Mouse (Mus musculus) liver, embryonic 14.5 days (tissue): Measurements from ENCODE around the gene Pde10a.

ENCODE experiments used
- CTCF ChIP-seq: IDR thresholded peaks from 2 replicates; pipeline ENCODE4 v1.5.1; 2016; ENCODE audit warnings: antibody characterized with exemption, low read depth, control low read depth
- EP300 ChIP-seq: IDR thresholded peaks from 2 replicates; pipeline ENCODE4 v1.6.1; 2016; ENCODE audit warnings: antibody characterized with exemption, low read depth

GRCm38 (mm10) chr17:8923727-8924126 lies 398.6 kb downstream of the Pde10a start:
- TF ChIP-seq CTCF (no peak), EP300 (no peak)
